Mouse (Mus musculus) liver, postnatal 0 days (tissue): ENCODE measurements around the gene Nccrp1.

ENCODE experiments used
- CTCF ChIP-seq: sonication (generic); IDR thresholded peaks from 2 replicates; pipeline ENCODE4 v1.5.1; 2016; ENCODE audit warnings: antibody characterized with exemption, low read depth
- EP300 ChIP-seq: IDR thresholded peaks from 2 replicates; pipeline ENCODE4 v1.6.1; 2016; ENCODE audit warnings: antibody characterized with exemption, low read depth, mild to moderate bottlenecking

DNA sequence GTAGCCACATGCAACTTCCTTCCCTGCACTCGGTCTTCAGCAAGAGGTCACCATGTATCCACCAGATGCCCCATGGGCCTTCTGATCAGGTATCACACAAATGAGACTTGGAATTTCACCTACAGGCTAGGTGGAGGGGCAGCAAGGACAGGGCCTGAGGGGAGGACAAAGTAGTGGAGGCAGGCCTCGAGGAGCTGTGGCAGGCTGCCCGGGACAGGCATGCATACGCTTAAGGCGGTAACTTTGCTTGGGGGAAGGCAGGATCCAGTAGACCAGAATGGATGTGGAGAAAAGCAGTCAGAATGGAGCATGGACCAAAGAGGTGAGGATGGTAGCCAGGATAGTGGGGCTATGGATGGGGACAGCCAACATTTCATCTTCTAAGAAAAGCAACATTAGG lies 32.8 kb upstream of the Nccrp1 start:
- TF ChIP-seq CTCF (no peak), EP300 (no peak)
